Mouse (Mus musculus) limb, embryonic 12.5 days (tissue): ENCODE results near the gene Lrmda. TPM values are rescaled to one million over a fixed set of nuclear protein-coding genes. Genes with fewer than 3 reads are reported as not detected.

Source experiments
- ATAC-seq: fragments of 200-750 bp; cut with Nextera tagmentation; 2 replicates; pipeline ENCODE4 v1.8.0; 2017; ENCODE audit warnings: low read depth, moderate TSS enrichment; ENCODE audit not compliant: insufficient number of reproducible peaks, insufficient read depth, low FRiP score, low TSS enrichment
- H3K27ac ChIP-seq: fragments of 300-500 bp; sonication (generic); 2 replicates; pipeline ENCODE4 v1.5.1; 2016; ENCODE audit warnings: mild to moderate bottlenecking, moderate library complexity
- H3K27me3 ChIP-seq: fragments of 300-500 bp; sonication (generic); 2 replicates; pipeline ENCODE4 v1.6.1; 2016; ENCODE audit warnings: mild to moderate bottlenecking, moderate library complexity
- H3K36me3 ChIP-seq: fragments of 300-500 bp; sonication (generic); 2 replicates; pipeline ENCODE4 v1.6.1; 2016; ENCODE audit warnings: mild to moderate bottlenecking, moderate library complexity
- H3K4me1 ChIP-seq: fragments of 300-500 bp; sonication (generic); replicated peaks from 2 replicates; pipeline ENCODE4 v1.6.1; 2016
- H3K4me2 ChIP-seq: fragments of 300-500 bp; sonication (generic); 2 replicates; pipeline ENCODE4 v1.6.1; 2016; ENCODE audit warnings: mild to moderate bottlenecking, moderate library complexity
- H3K4me3 ChIP-seq: fragments of 300-500 bp; sonication (generic); replicated peaks from 2 replicates; pipeline ENCODE4 v1.5.1; 2016; ENCODE audit warnings: mild to moderate bottlenecking
- H3K9ac ChIP-seq: fragments of 300-500 bp; sonication (generic); replicated peaks from 2 replicates; pipeline ENCODE4 v1.6.1; 2016; ENCODE audit warnings: mild to moderate bottlenecking, moderate library complexity
- H3K9me3 ChIP-seq: fragments of 300-500 bp; sonication (generic); 2 replicates; pipeline ENCODE4 v1.6.1; 2016; ENCODE audit warnings: mild to moderate bottlenecking, moderate library complexity
- WGBS: fragments of 180-500 bp; shearing (Covaris S2); methylation state at CpG from one replicate; pipeline ENCODE4 v1.1.7; 2016; 5-methylcytosine and 5-hydroxymethylcytosine counted together
- polyA plus RNA-seq: library from polyadenylated mRNA; unstranded; fragments of >200 nt; fragmentation: Nextera tagmentation; extraction: Ambion mirVana; gene quantifications from 2 replicates; pipeline ENCODE4 v1.2.1, GENCODE M21; 2016

The Lrmda gene
- polyA plus RNA-seq, 1 experiment from 2014 or later: 0.41 TPM

DNA sequence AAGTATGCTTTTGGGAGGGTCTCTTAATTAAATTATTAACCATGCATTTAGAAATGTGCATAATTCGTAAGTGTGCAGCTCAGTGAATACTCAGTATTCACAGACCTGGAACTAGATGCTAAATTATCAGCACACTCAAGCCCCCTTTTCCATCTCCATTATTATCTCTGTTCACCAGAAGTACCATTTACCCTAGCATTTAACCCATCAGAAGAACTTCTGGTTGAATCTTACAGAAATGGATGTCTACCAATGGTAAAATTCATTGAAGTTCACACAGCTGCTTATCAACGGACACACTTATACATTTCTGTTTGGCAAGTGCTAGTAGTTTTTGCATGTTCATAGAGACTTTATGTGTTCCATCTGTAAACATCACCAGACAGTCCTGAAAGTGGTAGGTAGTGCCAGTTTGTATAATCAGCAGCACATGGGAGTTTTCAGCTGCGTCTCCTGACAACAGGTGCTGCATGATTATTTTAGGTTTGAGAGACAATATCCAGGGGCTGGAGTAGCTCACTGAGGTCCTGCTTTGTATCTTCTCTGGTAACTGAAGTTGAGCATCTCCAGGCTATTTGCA, 968.7 kb downstream of the Lrmda start:
- no peaks in the 10 kb centered on the region for H3K36me3 ChIP-seq
- peaks cover 5% of the 10 kb centered on the region; the same call in 1 of the 2 replicates for H3K4me1 ChIP-seq
- H3K9ac ChIP-seq: no peak overlapping the region
- no peaks in the 10 kb centered on the region for H3K27me3 ChIP-seq
- H3K27ac ChIP-seq: no peak overlapping the region
- 69% methylated on average over 3 of the region's 3 CpGs for WGBS
- H3K9me3 ChIP-seq: no peaks in the 10 kb centered on the region
- no peak for ATAC-seq
- H3K4me2 ChIP-seq: no peak overlapping the region
- H3K4me3 ChIP-seq: no peak overlapping the region

DNA sequence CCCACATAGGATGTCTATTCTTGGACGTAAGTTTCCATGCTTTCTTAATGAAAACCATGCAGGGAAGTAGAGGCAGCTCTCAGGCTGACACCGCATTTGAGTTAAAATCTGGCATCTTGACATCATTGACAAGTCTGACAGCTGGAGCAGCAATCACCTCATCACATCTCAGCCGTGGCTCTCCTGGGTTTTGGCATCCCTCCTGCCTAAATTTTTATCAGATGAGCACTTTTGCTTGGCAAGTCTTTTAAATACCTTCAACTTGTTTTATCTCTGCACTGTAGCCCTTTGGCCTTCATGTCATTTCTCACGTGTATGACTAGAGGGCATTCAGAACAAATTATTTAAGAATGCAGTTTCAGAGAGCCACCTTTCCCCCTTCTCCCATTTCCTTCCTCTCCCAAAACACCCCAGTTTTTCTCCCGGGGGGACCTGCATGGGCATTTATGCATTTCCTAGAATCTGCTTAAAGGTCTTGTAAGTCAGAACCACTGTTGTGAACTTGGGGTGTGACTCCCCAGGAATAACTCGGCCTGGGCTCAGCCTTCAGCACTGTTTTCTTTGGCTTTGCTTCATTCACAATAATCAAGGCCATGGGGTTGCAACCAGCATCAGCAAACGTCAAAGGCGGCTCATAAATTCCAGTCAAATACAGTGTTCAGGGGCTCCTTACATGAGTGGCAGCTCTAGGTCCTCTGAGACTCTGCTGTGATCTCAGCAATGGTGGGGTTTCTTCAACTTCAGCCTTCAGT, 975.8 kb downstream of the Lrmda start:
- Histone ChIP-seq H3K9ac (no peak overlapping the region), H3K27ac (no peak overlapping the region), H3K4me1 (peaks cover 9% of the 10 kb centered on the region), H3K27me3 (no peaks in the 10 kb centered on the region), H3K4me2 (no peak overlapping the region), H3K4me3 (no peak overlapping the region), H3K36me3 (no peaks in the 10 kb centered on the region), H3K9me3 (no peaks in the 10 kb centered on the region)
- WGBS: 36% methylated on average over 8 of the region's 8 CpGs
- no peak for ATAC-seq

GRCm38 (mm10) chr14:22998906-22999305, 979.4 kb downstream of the Lrmda start:
- Histone ChIP-seq H3K4me2 (no peak overlapping the region), H3K4me3 (no peak overlapping the region), H3K4me1 (peaks cover 9% of the 10 kb centered on the region), H3K27ac (no peak overlapping the region), H3K36me3 (no peaks in the 10 kb centered on the region), H3K27me3 (no peaks in the 10 kb centered on the region), H3K9me3 (peaks cover 7% of the 10 kb centered on the region; the same call in 1 of the 2 replicates), H3K9ac (no peak overlapping the region)
- WGBS: 94% methylated on average over 3 of the region's 3 CpGs
- no peak for ATAC-seq

- 90% methylated on average over 1 of the region's 1 CpGs for WGBS
- ATAC-seq: no peak
- no peaks in the 10 kb centered on the region for H3K9me3 ChIP-seq
Measured at GRCm38 (mm10) chr14:23011989-23012388, 992.5 kb downstream of the Lrmda start.

DNA sequence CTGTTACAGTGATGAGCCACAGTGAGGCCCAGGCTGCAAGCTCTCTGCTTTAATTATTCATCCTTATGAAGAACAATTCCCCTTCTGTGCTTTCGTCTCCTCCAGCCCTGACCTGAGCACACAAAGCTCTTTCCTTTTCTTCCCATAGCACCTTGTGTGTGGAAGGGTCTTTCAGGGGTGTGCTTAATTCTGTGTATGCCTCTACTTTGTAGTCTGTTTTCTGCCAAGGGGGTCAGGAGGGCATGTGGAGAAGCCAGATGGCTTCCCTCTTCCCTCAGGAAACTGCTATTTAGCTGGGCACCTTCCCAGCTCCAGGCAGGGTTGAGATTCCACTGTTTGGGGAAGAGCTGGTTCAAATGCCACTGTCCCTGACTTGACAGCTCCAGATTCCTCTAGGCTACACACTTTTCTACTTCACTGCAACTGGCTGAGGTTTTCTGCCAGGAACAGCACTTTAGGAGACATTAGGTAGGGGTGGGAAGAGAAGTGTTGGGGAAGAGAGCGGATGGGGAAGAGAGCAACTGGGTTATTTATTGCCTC, 995.3 kb downstream of the Lrmda start:
- 0 out of 2 replicates have a peak, but pooled peaks have one; percentile 15 for ATAC-seq

More at GRCm38 (mm10) chr14:23011989-23012388, 992.5 kb downstream of the Lrmda start:
- peaks cover 24% of the 10 kb centered on the region for H3K4me1 ChIP-seq
- no peak overlapping the region for H3K4me2 ChIP-seq
- H3K36me3 ChIP-seq: no peaks in the 10 kb centered on the region
- H3K4me3 ChIP-seq: no peak overlapping the region
- H3K27ac ChIP-seq: no peak overlapping the region
- no peaks in the 10 kb centered on the region for H3K27me3 ChIP-seq
- no peak overlapping the region for H3K9ac ChIP-seq

DNA sequence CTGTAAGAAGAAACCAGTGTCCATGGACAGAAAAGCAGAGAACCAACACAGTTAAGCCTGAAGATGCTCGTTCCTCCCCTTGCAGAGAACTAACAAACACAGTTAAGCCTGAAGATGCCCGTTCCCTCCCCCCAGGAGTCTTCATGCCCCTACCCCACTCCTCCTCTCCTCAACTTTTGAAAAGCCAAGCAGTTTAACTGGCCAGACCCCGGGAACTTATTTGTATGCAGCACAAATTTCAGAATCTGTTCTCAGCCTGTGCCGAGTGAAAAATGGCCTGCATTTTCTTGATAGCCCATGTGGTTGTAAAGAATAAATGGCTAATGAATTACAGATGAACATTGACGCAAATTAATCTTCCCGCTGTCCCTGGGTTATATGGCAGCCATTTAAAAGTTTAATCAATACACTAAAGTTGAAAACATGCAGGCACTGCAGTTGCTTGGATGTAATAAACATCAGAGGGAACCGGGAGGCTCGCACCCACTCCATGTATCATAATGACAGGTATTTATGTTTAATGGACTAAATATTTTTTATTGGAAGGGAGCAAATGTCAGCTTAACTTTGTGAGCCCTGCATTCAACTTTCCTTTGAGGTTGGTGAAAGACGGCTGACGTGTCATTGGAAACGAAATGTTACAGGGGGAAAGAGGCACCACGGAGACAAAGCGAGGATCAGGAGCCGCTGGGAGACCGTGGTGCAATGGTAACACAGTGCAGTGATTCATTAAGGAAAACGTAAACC, 996.0 kb downstream of the Lrmda start:
- Histone ChIP-seq H3K4me1 (peaks cover 24% of the 10 kb centered on the region), H3K4me2 (peak overlapping the region; percentile 33), H3K9me3 (no peaks in the 10 kb centered on the region), H3K9ac (no peak overlapping the region), H3K27me3 (no peaks in the 10 kb centered on the region), H3K4me3 (no peak overlapping the region), H3K27ac (peak overlapping the region; percentile 83), H3K36me3 (no peaks in the 10 kb centered on the region)
- 13% methylated on average over 16 of the region's 16 CpGs for WGBS
- ATAC-seq: peak; percentile 78

More for the DNA sequence above, 995.3 kb downstream of the Lrmda start:
- Histone ChIP-seq H3K9ac (no peak overlapping the region), H3K4me2 (peak overlapping the region; percentile 33), H3K4me1 (peaks cover 24% of the 10 kb centered on the region), H3K36me3 (no peaks in the 10 kb centered on the region), H3K27me3 (no peaks in the 10 kb centered on the region), H3K27ac (peak overlapping the region; percentile 83), H3K9me3 (no peaks in the 10 kb centered on the region), H3K4me3 (no peak overlapping the region)
- WGBS: 6% methylated on average over 2 of the region's 2 CpGs

DNA sequence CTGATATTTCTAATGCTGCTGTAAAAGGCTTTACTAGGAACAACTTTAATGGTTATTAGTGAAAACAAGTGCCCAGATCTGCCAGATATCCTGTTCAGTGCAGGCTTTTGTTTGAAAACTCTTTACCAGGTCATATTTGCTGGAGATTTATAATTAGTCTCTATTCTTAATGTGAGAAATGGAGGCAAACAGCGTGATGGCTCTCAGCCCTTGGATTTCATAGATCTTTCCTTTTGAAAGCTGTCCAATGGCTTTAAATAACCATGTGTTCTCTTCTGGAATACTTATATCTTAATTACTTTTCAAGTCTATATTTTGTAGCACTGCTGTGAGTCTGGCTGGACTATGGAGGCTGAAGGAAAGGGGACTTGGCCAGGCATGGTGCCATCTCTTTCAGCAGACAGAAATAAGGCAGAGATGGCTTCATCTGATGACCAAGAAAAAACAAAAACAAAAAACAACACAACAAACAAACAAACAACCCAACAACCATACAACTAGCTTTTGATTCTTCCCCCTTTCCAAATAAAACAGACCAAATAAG, 996.6 kb downstream of the Lrmda start:
- 14% methylated on average over 1 of the region's 1 CpGs for WGBS
- no peak for ATAC-seq
- Histone ChIP-seq H3K27ac (peak overlapping the region; percentile 37; the same call in 1 of the 2 replicates), H3K9me3 (no peaks in the 10 kb centered on the region), H3K36me3 (no peaks in the 10 kb centered on the region), H3K27me3 (no peaks in the 10 kb centered on the region), H3K9ac (no peak overlapping the region), H3K4me2 (peak overlapping the region; percentile 33), H3K4me1 (peaks cover 24% of the 10 kb centered on the region), H3K4me3 (no peak overlapping the region)

DNA sequence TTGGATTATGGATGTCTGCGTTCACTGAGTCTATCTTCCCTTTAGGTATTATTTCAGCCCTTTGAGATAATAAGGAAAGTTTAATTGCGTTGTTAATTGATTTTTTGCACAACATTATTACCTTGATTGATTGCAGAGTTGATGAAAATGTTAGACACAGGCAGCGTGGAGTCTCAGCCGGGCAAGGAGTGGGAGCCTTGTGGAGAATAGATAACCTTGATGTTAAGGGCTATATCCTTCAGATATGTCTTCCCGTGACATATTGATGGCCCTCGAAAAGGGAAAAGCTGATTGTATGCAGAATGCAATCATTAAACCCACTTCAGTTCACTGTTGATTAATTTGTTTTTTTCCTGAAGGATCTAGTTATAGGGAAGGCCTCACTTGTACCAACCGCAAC, 1021.5 kb downstream of the Lrmda start:
- Histone ChIP-seq H3K4me3 (no peak overlapping the region), H3K9me3 (no peaks in the 10 kb centered on the region), H3K9ac (no peak overlapping the region), H3K36me3 (no peaks in the 10 kb centered on the region), H3K4me1 (peaks cover 29% of the 10 kb centered on the region), H3K4me2 (no peak overlapping the region), H3K27ac (no peak overlapping the region), H3K27me3 (no peaks in the 10 kb centered on the region)
- WGBS: 80% methylated on average over 7 of the region's 7 CpGs
- ATAC-seq: no peak

GRCm38 (mm10) chr14:23045322-23045721, 1025.8 kb downstream of the Lrmda start:
- no peak for ATAC-seq
- Histone ChIP-seq H3K9me3 (no peaks in the 10 kb centered on the region), H3K27me3 (peaks cover 10% of the 10 kb centered on the region; the same call in 1 of the 2 replicates), H3K36me3 (no peaks in the 10 kb centered on the region), H3K27ac (no peak overlapping the region), H3K4me3 (no peak overlapping the region), H3K4me1 (peaks cover 29% of the 10 kb centered on the region), H3K4me2 (no peak overlapping the region), H3K9ac (no peak overlapping the region)
- 23% methylated on average over 1 of the region's 1 CpGs for WGBS

- H3K9me3 ChIP-seq: no peaks in the 10 kb centered on the region
- H3K4me3 ChIP-seq: no peak overlapping the region
- ATAC-seq: no peak
- no peak overlapping the region for H3K9ac ChIP-seq
- H3K27me3 ChIP-seq: peaks cover 10% of the 10 kb centered on the region; the same call in 1 of the 2 replicates
- H3K4me2 ChIP-seq: no peak overlapping the region
- peaks cover 33% of the 10 kb centered on the region for H3K4me1 ChIP-seq
- 8% methylated on average over 4 of the region's 4 CpGs for WGBS
- H3K27ac ChIP-seq: no peak overlapping the region
- H3K36me3 ChIP-seq: no peaks in the 10 kb centered on the region
Measured at GRCm38 (mm10) chr14:23046330-23046729, 1026.8 kb downstream of the Lrmda start.

GRCm38 (mm10) chr14:23051441-23051840, 1031.9 kb downstream of the Lrmda start:
- H3K4me3 ChIP-seq: no peak overlapping the region
- no peak overlapping the region for H3K9ac ChIP-seq

More at GRCm38 (mm10) chr14:23051441-23051840, 1031.9 kb downstream of the Lrmda start:
- 28% methylated on average over 7 of the region's 7 CpGs for WGBS
- Histone ChIP-seq H3K27ac (no peak overlapping the region), H3K4me2 (no peak overlapping the region), H3K9me3 (no peaks in the 10 kb centered on the region), H3K36me3 (no peaks in the 10 kb centered on the region), H3K4me1 (peaks cover 10% of the 10 kb centered on the region), H3K27me3 (peaks cover 10% of the 10 kb centered on the region; the same call in 1 of the 2 replicates)
- ATAC-seq: no peak
